Mouse (Mus musculus): ENCODE data around the gene Gm21988.
A peak's percentile ranks its signal among the peaks of the same experiment; 100 is the strongest.

Gm21988 gene

GRCm38 (mm10) chr11:70236717-70237116 lies 2.9 kb downstream of the Gm21988 start:
- DNase-seq (ENCODE audit: low spot score in 2 of 2) = no peak

- DNase-seq (ENCODE audit: low spot score in 2 of 2) = no peak
Observed at GRCm38 (mm10) chr11:70235254-70235900, 4.3 kb downstream of the Gm21988 start.

DNA sequence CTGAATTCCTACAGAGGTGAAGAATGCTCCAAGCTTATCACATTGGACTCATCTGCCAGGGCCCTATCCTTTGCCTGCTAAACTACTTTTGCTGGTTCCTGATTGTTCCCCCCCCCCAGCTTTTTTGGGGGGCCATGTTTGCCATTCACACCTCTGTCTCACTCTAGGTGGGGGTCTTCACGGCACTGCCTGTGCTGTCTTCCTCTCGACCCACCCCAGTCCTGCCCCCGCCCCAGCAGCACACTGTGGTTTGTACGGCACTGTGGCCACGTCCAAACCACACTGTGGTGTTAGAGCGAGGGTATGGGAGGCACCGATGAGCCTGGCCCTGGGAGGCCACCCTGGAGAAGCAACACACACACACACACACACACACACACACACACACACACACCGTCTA lies 5.1 kb downstream of the Gm21988 start:
- DNase-seq (ENCODE audit: low spot score in 2 of 2) = no peak

- peak in 1 of 2 experiments; percentile 14 for DNase-seq (ENCODE audit: low spot score in 2 of 2)
Observed at GRCm38 (mm10) chr11:70234037-70234436, 5.6 kb downstream of the Gm21988 start.

- peak; percentile 21 to 36 for DNase-seq (ENCODE audit: low spot score in 2 of 2)
Observed at GRCm38 (mm10) chr11:70233016-70233415, 6.6 kb downstream of the Gm21988 start.

- peak in 1 of 2 experiments; percentile 64 for DNase-seq (ENCODE audit: low spot score in 2 of 2)
Observed at GRCm38 (mm10) chr11:70232546-70232945, 7.1 kb downstream of the Gm21988 start.

DNA sequence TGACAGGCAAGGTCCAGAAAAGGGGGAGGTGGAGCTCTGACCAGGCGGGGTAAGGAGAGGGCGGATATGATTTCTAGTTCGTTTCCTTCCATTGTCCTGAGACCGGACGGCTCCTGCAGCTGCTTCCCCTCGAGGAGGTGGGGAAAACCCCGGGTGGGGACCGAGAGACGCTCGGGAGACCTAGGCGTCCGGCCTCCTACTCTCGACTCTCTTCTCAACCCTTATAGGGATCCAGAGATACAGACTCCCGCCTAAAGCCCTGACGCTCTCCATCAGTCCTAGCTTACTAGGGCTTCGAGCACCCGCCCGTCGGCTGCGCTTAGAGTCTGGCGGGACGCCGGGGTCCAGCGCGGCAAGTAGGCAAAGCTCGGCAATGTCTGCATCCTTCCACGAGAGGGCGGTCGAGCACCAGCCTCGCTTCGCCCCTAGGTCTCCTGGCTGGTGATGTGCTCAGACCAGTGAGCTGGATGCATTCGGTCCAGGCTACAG lies 9.3 kb downstream of the Gm21988 start:
- DNase-seq (ENCODE audit: low spot score in 2 of 2) = peak; percentile 72 to 91

DNA sequence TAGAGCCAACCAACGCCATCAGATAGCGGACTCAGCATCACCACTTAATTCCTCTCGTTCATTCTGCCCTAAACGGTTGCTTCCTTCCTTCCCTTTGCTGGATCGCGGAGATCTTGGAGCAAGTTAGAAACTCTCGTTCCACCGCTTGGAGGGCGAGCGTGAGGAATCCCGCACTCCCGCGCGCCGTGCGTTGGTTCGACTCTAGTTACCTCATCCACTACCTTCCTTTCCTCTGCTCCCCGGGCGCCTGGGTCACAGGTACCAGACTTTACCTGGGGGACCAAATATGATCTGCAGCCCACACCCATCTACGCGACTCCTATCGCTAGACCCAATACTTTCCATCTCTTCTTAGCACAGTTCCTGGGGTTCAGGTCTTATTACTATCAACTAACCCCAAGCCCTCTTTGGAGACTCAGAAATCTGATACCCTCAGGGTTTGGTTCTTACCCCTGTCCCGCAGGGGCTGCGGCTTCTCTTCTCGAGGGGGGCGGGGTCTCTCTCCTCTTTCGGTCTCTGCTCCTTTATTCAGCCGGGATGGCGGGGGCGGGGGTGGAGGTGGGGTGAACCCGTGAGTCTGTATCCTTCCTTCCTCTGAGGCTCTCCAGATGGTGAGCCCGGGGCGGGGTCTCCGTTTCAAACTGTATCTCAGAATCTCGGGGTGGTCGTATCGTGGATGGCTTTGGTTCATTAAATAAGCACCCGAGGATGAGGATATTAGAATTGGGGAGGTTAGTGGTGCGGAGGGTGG lies 10.2 kb downstream of the Gm21988 start, which contains the start of gene Bcl6b:
TSS of gene Bcl6b (minus strand) at position 539 of the 751 bp plus-strand sequence.
- DNase-seq (ENCODE audit: low spot score in 2 of 2) = peak in 1 of 2 experiments; percentile 8

DNA sequence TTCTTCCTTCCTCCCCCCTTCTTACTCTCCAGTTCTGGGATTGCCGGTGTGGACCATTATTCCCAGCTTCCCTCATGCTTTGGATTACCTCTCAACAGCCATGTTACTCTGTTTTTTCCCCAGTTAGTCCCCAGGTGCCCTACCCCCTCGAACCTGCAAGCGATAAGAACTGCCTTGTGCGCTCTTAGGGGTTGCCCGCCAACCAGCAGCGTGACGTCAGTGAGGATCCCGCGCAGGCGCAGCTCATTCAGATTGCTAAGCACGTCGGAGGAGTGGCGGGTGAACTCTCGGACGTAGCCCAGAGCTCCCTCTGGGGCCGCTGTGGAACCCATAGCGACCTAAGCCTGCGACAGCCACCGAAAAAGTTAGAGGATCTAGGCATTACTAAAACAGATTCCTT lies 10.8 kb downstream of the Gm21988 start:
- DNase-seq (ENCODE audit: low spot score in 2 of 2) = peak; percentile 62 to 78

DNA sequence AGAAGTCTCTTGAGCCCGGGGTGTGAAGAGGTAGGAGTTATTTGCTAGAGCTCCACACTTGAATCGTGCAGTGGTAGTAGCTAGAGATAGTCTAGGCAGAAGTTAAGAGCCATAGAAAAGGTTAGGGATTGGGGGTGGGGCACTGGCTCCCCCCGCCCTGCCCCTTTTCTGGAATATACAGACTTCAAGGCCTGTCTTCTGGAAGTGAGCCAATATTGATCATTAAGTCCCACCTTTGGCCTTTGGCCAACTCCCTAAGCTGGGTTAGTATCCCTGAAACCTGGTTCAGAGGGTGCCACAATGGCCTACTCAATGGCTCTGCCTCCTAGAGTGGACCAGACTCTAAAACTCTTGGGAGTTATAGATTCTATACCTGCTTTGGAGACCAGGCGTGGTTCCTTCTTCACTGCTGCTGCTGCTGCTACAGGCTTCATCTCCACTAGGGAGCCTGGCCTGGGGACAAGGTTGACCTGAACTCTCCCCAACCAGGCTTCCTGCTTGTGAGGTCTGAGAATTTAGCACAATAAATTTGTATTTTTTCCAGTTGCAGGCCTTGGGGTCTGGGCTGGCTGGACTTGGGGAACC lies 11.9 kb downstream of the Gm21988 start:
- DNase-seq (ENCODE audit: low spot score in 2 of 2) = peak in 1 of 2 experiments; percentile 12

GRCm38 (mm10) chr11:70227126-70227525 lies 12.5 kb downstream of the Gm21988 start:
- DNase-seq (ENCODE audit: low spot score in 2 of 2) = no peak

DNA sequence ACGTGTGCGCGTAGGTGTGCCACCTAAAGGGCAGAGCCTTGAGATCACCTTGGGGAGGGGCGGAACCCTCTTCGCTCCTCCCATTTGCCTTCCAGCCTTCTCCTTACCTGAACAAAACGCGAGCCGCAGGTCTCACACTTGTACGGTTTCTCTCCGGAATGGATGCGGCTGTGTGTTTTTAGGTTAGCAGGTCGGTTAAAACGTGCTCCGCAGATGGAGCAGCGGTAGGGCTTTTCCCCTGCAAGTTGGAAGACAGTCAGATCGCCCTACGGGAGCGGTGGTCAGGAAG lies 13.1 kb downstream of the Gm21988 start:
- DNase-seq (ENCODE audit: low spot score in 2 of 2) = peak in 1 of 2 experiments; percentile 17

DNA sequence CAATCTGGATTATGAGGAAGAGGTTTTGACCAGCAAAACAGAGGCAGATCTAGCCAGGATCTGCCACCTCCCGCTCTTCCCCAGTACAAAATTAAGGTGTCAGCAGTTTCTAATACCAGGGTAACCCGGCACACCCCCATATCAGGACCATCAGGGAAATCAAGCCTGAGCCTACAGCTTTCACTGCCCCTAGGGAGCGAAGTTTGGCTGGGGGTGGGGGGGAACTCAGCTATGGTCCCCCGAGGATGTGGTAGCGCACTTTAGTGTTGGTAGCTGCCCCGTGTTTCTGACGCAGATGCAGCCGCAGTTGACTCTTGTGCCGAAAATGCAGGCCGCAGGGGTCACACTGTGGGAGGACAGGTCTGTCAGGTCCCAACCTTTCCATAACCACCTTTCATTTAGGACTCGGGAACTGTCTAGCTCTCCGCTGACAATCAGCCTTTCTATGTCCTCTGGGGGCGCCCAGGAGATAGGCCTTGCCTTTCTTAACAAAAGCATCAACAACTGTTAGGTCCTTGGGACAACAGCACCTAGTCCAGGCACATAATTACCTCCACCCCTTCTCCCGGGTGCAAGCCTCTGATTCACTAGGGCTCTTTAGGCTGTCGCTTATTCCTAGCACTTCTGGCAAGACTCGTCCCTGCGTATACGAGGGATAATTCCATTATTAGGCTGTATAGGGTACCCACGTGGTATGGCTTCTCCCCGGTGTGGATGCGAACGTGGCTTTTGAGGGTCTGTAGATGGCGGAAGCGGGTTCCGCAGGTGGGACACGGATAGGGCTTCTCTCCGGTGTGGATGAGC lies 13.6 kb downstream of the Gm21988 start:
- no peak for DNase-seq (ENCODE audit: low spot score in 2 of 2)

DNA sequence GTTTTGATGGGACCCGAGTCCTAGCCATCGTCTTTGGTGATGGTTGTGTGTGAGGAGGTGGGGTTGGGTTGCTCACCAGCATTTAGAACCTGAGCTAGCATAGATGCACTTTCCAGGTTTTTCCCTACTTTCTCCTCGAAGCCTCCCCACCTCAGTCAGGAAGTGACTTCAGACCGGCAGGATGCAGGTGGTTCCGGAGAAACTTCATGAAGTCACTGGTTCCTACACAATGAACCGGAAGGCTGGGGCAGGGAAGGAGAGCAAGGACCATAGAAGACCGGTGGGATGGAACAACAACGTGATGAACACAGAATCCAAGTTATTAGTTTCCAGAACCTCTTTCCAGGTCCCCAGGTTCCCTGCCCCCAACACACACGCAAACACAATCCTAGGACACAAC lies 15.9 kb downstream of the Gm21988 start:
- DNase-seq (ENCODE audit: low spot score in 2 of 2) = peak in 1 of 2 experiments; percentile 16

GRCm38 (mm10) chr11:70221603-70222500 lies 17.8 kb downstream of the Gm21988 start:
- peak in 1 of 2 experiments; percentile 8 for DNase-seq (ENCODE audit: low spot score in 2 of 2)

DNA sequence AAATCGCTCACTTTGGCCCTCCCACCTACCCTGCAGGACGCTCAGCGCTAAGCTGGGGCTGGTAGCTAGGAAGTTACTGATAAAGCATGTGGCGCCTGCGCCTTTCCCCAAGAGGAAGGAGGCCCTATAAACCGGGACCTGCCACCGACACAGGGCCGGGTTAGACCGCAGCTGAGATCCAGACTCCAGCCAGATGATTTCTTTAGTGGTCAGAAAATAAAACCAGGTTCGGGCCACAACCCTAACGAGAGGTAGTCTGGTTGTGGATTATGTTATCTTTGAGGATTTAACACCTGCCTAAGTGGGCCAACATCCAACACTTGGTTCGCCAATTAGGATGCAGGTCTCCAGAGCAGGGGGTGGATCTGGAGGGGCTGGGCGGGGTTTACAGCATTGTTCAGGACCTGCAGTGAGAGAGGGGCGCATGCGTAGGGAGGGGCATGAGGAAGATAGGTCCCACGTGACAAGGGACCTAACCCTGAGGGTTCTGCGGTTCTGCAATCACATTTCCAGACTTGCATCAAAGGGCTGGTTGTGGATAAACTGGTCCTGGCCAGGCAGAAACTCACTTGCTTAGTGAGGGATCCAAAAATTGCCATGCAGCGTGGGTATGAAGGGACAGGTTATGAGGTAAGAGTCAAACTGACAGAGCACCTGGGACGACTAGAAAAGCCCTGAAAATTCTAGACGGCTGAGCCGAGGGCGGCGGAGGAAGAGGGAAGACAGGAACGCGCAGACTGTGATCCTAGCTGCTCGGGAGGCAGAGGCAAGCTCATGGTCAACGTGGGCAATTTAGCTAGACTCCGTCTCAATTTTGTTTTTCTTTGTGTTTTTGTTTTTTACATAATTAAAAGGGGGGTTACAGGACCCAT lies 18.7 kb downstream of the Gm21988 start, which contains the start of gene Slc16a13:
TSS of gene Slc16a13 (minus strand) at position 334 of the 872 bp plus-strand sequence.
- DNase-seq (ENCODE audit: low spot score in 2 of 2) = peak; percentile 73 to 91

DNA sequence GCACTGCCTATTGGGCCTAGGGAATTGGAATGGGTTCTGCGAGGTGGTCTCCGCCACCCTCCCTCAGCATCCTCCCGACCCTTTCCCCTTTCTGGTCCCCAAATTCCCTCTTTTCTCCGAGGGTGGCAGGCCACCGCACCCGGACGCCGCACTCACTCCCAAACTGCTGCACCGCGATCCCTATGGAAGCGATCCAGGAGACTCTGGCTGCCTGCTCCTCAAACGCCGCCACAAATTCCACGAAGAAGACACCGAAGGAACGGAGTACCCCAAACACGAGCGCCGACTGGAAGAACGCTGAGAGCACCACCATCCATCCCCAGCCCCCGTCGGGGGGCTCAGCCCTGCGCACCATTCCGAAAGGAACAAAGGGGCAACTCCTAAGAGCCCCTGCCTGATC lies 19.3 kb downstream of the Gm21988 start:
- DNase-seq (ENCODE audit: low spot score in 2 of 2) = peak; percentile 18 to 39

DNA sequence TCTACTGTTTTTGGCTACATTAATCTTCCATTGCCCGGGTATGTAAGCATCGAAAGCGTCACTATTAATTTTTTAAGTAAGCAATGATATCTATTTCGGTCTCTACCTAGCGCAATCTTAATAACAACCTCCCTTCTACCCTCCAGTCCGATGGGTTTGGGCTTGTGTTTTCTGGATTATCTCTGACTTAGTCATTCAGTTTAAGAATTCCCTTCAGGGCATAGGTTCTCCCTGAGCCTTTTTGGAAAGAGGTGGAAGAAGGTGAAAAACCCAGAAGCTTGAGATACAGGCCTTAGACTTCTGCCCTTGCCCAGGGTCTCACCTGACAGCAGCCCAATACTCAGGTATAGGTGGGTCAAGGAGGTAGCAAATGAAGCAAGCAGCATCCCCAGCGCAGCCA lies 19.8 kb downstream of the Gm21988 start:
- no peak for DNase-seq (ENCODE audit: low spot score in 2 of 2)

- peak in 1 of 2 experiments; percentile 17 for DNase-seq (ENCODE audit: low spot score in 2 of 2)
Observed at GRCm38 (mm10) chr11:70218741-70219470, 20.7 kb downstream of the Gm21988 start.
